Mouse (Mus musculus): ENCODE results near the gene Noto. TPM values are rescaled to one million over a fixed set of nuclear protein-coding genes. Genes with fewer than 3 reads are reported as not detected.

The Noto gene
- polyA plus RNA-seq, 1 experiment = 0.22 TPM

GRCm38 (mm10) chr6:85395360-85395759, 28.3 kb upstream of the Noto start:
- no peaks in the 10 kb centered on the region for H3K36me3 ChIP-seq (ENCODE audit: control insufficient read depth, insufficient read depth, low read length)
- 89% methylated on average over 2 of the region's 2 CpGs for WGBS
- H3K27ac ChIP-seq (ENCODE audit: control insufficient read depth, insufficient read depth, low read length) = no peak overlapping the region
- no peaks in the 10 kb centered on the region for H3K4me1 ChIP-seq (replicated peaks; ENCODE audit: control insufficient read depth, insufficient read depth, low read length)
- H3K27me3 ChIP-seq (ENCODE audit: control insufficient read depth, insufficient read depth, low read length) = no peaks in the 10 kb centered on the region
- no peak overlapping the region for H3K4me3 ChIP-seq (ENCODE audit: control insufficient read depth, insufficient read depth, low read length)
- TF ChIP-seq CTCF (IDR thresholded peaks at IDR 0.05; ENCODE audit: borderline replicate concordance, control insufficient read depth, extremely low read depth, insufficient read depth, low read length, poor library complexity) (no peak), POLR2A (IDR thresholded peaks at IDR 0.05; ENCODE audit: control insufficient read depth, extremely low read depth, insufficient read depth, low read length, poor library complexity) (no peak)
- no peak for DNase-seq

GRCm38 (mm10) chr6:85397165-85397564, 26.5 kb upstream of the Noto start:
- WGBS = 8% methylated on average over 1 of the region's 1 CpGs
- Histone ChIP-seq H3K4me3 (ENCODE audit: control insufficient read depth, insufficient read depth, low read length) (no peak overlapping the region), H3K27ac (ENCODE audit: control insufficient read depth, insufficient read depth, low read length) (no peak overlapping the region), H3K27me3 (ENCODE audit: control insufficient read depth, insufficient read depth, low read length) (no peaks in the 10 kb centered on the region), H3K4me1 (replicated peaks; ENCODE audit: control insufficient read depth, insufficient read depth, low read length) (no peaks in the 10 kb centered on the region), H3K36me3 (ENCODE audit: control insufficient read depth, insufficient read depth, low read length) (no peaks in the 10 kb centered on the region)
- peak; percentile 52 for DNase-seq
- TF ChIP-seq POLR2A (IDR thresholded peaks at IDR 0.05; ENCODE audit: control insufficient read depth, extremely low read depth, insufficient read depth, low read length, poor library complexity) (no peak), CTCF (IDR thresholded peaks at IDR 0.05; ENCODE audit: borderline replicate concordance, control insufficient read depth, extremely low read depth, insufficient read depth, low read length, poor library complexity) (no peak)

GRCm38 (mm10) chr6:85399715-85400114, 24.0 kb upstream of the Noto start:
- TF ChIP-seq POLR2A (IDR thresholded peaks at IDR 0.05; ENCODE audit: control insufficient read depth, extremely low read depth, insufficient read depth, low read length, poor library complexity) (no peak), CTCF (IDR thresholded peaks at IDR 0.05; ENCODE audit: borderline replicate concordance, control insufficient read depth, extremely low read depth, insufficient read depth, low read length, poor library complexity) (no peak)
- no peak for DNase-seq
- Histone ChIP-seq H3K36me3 (ENCODE audit: control insufficient read depth, insufficient read depth, low read length) (no peaks in the 10 kb centered on the region), H3K4me3 (ENCODE audit: control insufficient read depth, insufficient read depth, low read length) (no peak overlapping the region), H3K27me3 (ENCODE audit: control insufficient read depth, insufficient read depth, low read length) (no peaks in the 10 kb centered on the region), H3K4me1 (replicated peaks; ENCODE audit: control insufficient read depth, insufficient read depth, low read length) (no peaks in the 10 kb centered on the region), H3K27ac (ENCODE audit: control insufficient read depth, insufficient read depth, low read length) (no peak overlapping the region)
- 74% methylated on average over 5 of the region's 5 CpGs for WGBS

DNA sequence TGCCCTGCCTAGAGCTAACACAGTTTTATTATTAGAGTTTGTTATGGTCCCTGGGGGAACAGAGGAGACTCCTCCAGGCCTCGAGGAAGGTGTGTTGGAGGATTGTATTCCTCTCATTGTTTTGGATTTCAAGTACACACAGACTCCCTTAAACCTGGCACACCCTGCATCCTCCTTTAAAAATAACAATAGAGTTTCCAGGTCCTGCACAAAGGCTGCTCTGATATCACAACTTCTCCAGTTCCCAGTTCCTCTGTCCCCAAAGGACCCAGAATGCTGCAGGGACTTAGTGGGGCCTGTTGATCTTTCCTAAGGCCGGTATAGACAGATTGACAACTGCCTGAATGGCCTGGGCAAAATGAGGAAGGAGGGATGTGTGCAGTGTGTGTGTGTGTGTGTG, 21.1 kb upstream of the Noto start:
- 38% methylated on average over 2 of the region's 2 CpGs for WGBS
- Histone ChIP-seq H3K27ac (ENCODE audit: control insufficient read depth, insufficient read depth, low read length) (no peak overlapping the region), H3K27me3 (ENCODE audit: control insufficient read depth, insufficient read depth, low read length) (no peaks in the 10 kb centered on the region), H3K36me3 (ENCODE audit: control insufficient read depth, insufficient read depth, low read length) (no peaks in the 10 kb centered on the region), H3K4me1 (replicated peaks; ENCODE audit: control insufficient read depth, insufficient read depth, low read length) (no peaks in the 10 kb centered on the region), H3K4me3 (ENCODE audit: control insufficient read depth, insufficient read depth, low read length) (no peak overlapping the region)
- DNase-seq = no peak
- TF ChIP-seq POLR2A (IDR thresholded peaks at IDR 0.05; ENCODE audit: control insufficient read depth, extremely low read depth, insufficient read depth, low read length, poor library complexity) (no peak), CTCF (IDR thresholded peaks at IDR 0.05; ENCODE audit: borderline replicate concordance, control insufficient read depth, extremely low read depth, insufficient read depth, low read length, poor library complexity) (no peak)

- no peak overlapping the region for H3K4me3 ChIP-seq (ENCODE audit: control insufficient read depth, insufficient read depth, low read length)
- H3K36me3 ChIP-seq (ENCODE audit: control insufficient read depth, insufficient read depth, low read length) = no peaks in the 10 kb centered on the region
- no peak for TF ChIP-seq POLR2A (IDR thresholded peaks at IDR 0.05; ENCODE audit: control insufficient read depth, extremely low read depth, insufficient read depth, low read length, poor library complexity)
- TF ChIP-seq CTCF (IDR thresholded peaks at IDR 0.05; ENCODE audit: borderline replicate concordance, control insufficient read depth, extremely low read depth, insufficient read depth, low read length, poor library complexity) = no peak
- WGBS = 88% methylated on average over 10 of the region's 10 CpGs
- H3K27ac ChIP-seq (ENCODE audit: control insufficient read depth, insufficient read depth, low read length) = no peak overlapping the region
- no peaks in the 10 kb centered on the region for H3K27me3 ChIP-seq (ENCODE audit: control insufficient read depth, insufficient read depth, low read length)
- H3K4me1 ChIP-seq (replicated peaks; ENCODE audit: control insufficient read depth, insufficient read depth, low read length) = no peaks in the 10 kb centered on the region
- DNase-seq = no peak
Measured at GRCm38 (mm10) chr6:85403039-85403438, 20.6 kb upstream of the Noto start.

DNA sequence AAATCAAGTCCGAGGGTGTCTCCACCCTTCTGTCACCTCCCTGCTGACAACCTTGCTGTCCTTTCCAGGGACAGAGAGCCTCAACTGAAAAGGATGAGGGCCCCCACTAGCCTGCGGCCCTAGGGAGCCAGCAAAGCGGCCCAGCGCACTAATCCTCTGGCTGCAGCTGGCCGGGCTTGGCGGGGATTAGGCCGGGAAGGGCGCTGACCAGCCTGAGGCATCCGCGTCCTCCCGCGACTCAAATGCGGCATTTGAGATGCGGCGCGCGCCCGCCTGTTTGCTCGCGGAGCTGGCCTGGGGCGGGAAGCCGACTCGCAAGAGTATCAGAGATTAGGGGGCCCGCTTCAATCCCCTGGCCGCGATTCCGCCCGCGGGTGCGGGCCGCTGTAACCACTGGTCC, 14.7 kb upstream of the Noto start:
- Histone ChIP-seq H3K4me3 (ENCODE audit: control insufficient read depth, insufficient read depth, low read length) (no peak overlapping the region), H3K36me3 (ENCODE audit: control insufficient read depth, insufficient read depth, low read length) (no peaks in the 10 kb centered on the region), H3K27me3 (ENCODE audit: control insufficient read depth, insufficient read depth, low read length) (peaks cover 13% of the 10 kb centered on the region), H3K4me1 (replicated peaks; ENCODE audit: control insufficient read depth, insufficient read depth, low read length) (no peaks in the 10 kb centered on the region), H3K27ac (ENCODE audit: control insufficient read depth, insufficient read depth, low read length) (no peak overlapping the region)
- TF ChIP-seq CTCF (IDR thresholded peaks at IDR 0.05; ENCODE audit: borderline replicate concordance, control insufficient read depth, extremely low read depth, insufficient read depth, low read length, poor library complexity) (no peak), POLR2A (IDR thresholded peaks at IDR 0.05; ENCODE audit: control insufficient read depth, extremely low read depth, insufficient read depth, low read length, poor library complexity) (no peak)
- WGBS = 12% methylated on average over 31 of the region's 31 CpGs
- no peak for DNase-seq

- peak; percentile 22 for DNase-seq
- Histone ChIP-seq H3K27me3 (ENCODE audit: control insufficient read depth, insufficient read depth, low read length) (peaks cover 13% of the 10 kb centered on the region), H3K27ac (ENCODE audit: control insufficient read depth, insufficient read depth, low read length) (no peak overlapping the region), H3K4me3 (ENCODE audit: control insufficient read depth, insufficient read depth, low read length) (no peak overlapping the region), H3K4me1 (replicated peaks; ENCODE audit: control insufficient read depth, insufficient read depth, low read length) (no peaks in the 10 kb centered on the region), H3K36me3 (ENCODE audit: control insufficient read depth, insufficient read depth, low read length) (no peaks in the 10 kb centered on the region)
- WGBS = 20% methylated on average over 13 of the region's 13 CpGs
- TF ChIP-seq POLR2A (IDR thresholded peaks at IDR 0.05; ENCODE audit: control insufficient read depth, extremely low read depth, insufficient read depth, low read length, poor library complexity) (no peak), CTCF (IDR thresholded peaks at IDR 0.05; ENCODE audit: borderline replicate concordance, control insufficient read depth, extremely low read depth, insufficient read depth, low read length, poor library complexity) (peak; percentile 80; the same call in 1 of the 2 replicates)
Measured at GRCm38 (mm10) chr6:85410771-85411273, 12.9 kb upstream of the Noto start.

All from thymus, adult 2 months (tissue).